Mouse (Mus musculus) heart, embryonic 10.5 days (tissue): Measurements from ENCODE around the gene Atp1a1. TPM values are rescaled to one million over a fixed set of nuclear protein-coding genes. Genes with fewer than 3 reads are reported as not detected.

Experiments
- DNase-seq: peaks from one replicate; pipeline ENCODE4 v3.0.0-alpha.2; 2017; ENCODE audit warnings: low spot score
- H3K27ac ChIP-seq: fragments of 300-500 bp; sonication (generic); 2 replicates; pipeline ENCODE4 v1.5.1; 2016; ENCODE audit warnings: mild to moderate bottlenecking
- H3K27me3 ChIP-seq: fragments of 300-500 bp; sonication (generic); 2 replicates; pipeline ENCODE4 v1.6.1; 2016; ENCODE audit warnings: mild to moderate bottlenecking; ENCODE audit not compliant: poor library complexity, insufficient read depth, severe bottlenecking
- H3K36me3 ChIP-seq: fragments of 300-500 bp; sonication (generic); 2 replicates; pipeline ENCODE4 v1.6.1; 2016; ENCODE audit warnings: mild to moderate bottlenecking, moderate library complexity
- H3K4me1 ChIP-seq: fragments of 300-500 bp; sonication (generic); 2 replicates; pipeline ENCODE4 v1.6.1; 2016; ENCODE audit warnings: mild to moderate bottlenecking
- H3K4me3 ChIP-seq: fragments of 300-500 bp; sonication (generic); 2 replicates; pipeline ENCODE4 v1.5.1; 2016; ENCODE audit warnings: mild to moderate bottlenecking, moderate library complexity
- H3K9me3 ChIP-seq: fragments of 300-500 bp; sonication (generic); 2 replicates; pipeline ENCODE4 v1.6.1; 2016; ENCODE audit warnings: mild to moderate bottlenecking, moderate library complexity
- WGBS: fragments of 180-500 bp; shearing (Covaris S2); methylation state at CpG from one replicate; pipeline ENCODE4 v1.1.7; 2016; 5-methylcytosine and 5-hydroxymethylcytosine counted together
- polyA plus RNA-seq: library from polyadenylated mRNA; unstranded; fragments of >200 nt; fragmentation: Nextera tagmentation; extraction: Ambion mirVana; gene quantifications from 2 replicates; pipeline ENCODE4 v1.2.1, GENCODE M21; 2016

Gene Atp1a1
- polyA plus RNA-seq, 1 experiment from 2014 or later, result 164 TPM

DNA sequence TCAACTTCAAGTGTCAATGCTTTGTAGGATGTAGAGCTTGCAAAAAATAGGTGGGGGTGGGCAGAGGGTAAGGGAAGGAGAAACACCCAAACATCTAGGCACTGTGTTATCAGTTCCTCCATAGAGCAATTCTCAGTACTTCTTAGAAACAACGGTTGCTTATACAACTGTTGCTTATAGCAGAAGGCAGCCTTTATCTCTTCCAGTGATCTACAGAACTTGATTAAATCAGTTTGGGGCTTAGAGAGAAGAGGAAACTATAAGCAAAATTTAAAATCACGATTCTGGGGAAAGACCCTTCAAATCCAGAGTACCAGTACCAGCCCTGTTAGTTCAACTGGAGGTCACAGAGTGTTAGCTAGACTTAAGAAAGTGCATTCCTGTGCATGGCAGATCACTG, 1.2 kb upstream of the Atp1a1 start:
- no peak for DNase-seq
- H3K9me3 ChIP-seq, result no peaks in the 10 kb centered on the region
- no peak overlapping the region for H3K27ac ChIP-seq
- no peaks in the 10 kb centered on the region for H3K36me3 ChIP-seq
- WGBS, result 31% methylated on average over 2 of the region's 2 CpGs
- no peak overlapping the region; the same call in 1 of the 2 replicates for H3K4me3 ChIP-seq
- no peaks in the 10 kb centered on the region for H3K27me3 ChIP-seq
- peaks cover 37% of the 10 kb centered on the region for H3K4me1 ChIP-seq

DNA sequence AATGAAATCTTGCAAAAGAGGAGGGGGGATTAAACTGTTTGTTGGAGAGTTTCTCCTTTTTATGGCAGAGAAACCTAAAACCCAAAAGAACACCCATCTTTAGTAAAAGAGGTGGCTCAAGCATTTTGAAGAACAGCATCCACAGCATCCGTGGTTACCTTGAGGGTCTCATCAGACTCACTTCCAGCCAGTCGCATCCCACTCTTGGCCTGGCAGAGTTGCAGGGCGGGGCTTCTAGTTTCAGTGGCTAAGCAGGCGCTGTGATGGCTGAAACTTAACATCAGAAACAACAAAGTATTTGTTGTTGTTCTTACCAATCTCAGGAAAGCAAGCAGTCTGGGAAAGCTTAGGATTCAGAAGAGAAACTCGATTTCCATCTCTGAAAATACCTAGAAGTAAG, 807 bp upstream of the Atp1a1 start:
- DNase-seq, result no peak
- no peaks in the 10 kb centered on the region for H3K27me3 ChIP-seq
- no peaks in the 10 kb centered on the region for H3K36me3 ChIP-seq
- H3K4me1 ChIP-seq, result peaks cover 41% of the 10 kb centered on the region
- peak overlapping the region; percentile 100 for H3K27ac ChIP-seq
- WGBS, result 10% methylated on average over 5 of the region's 5 CpGs
- peak overlapping the region; percentile 97 for H3K4me3 ChIP-seq
- no peaks in the 10 kb centered on the region for H3K9me3 ChIP-seq

- Histone ChIP-seq H3K27ac (peak overlapping the region; percentile 100), H3K9me3 (no peaks in the 10 kb centered on the region), H3K4me3 (peak overlapping the region; percentile 97), H3K4me1 (peaks cover 54% of the 10 kb centered on the region), H3K36me3 (no peaks in the 10 kb centered on the region), H3K27me3 (no peaks in the 10 kb centered on the region)
- DNase-seq, result peak; percentile 90
- WGBS, result under 1% methylated on average over 54 of the region's 68 CpGs
These were observed 579 bp downstream of the Atp1a1 start for GRCm38 (mm10) chr3:101603661-101604549.

DNA sequence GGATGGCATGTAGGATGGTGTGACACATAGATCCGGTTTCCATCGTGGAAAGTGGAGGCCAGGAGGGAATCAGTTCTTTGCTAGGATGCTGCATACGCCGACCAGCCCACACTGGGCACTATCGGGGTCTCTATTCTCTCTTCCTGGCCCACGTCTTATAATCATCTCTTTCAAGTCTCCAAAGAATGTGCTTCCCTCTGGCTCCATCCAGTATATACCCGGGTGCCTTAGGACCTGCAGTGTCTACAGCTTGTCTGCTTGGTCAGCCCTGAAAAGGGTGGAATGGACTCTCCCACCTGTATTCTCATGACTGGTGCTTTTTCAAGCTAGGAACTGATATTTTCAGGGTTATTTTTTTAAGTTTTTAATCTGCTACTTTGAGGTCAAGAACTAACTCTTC, 1.3 kb downstream of the Atp1a1 start:
- Histone ChIP-seq H3K9me3 (no peaks in the 10 kb centered on the region), H3K36me3 (no peaks in the 10 kb centered on the region), H3K4me1 (peaks cover 61% of the 10 kb centered on the region), H3K4me3 (peak overlapping the region; percentile 97), H3K27me3 (no peaks in the 10 kb centered on the region), H3K27ac (peak overlapping the region; percentile 100)
- DNase-seq, result no peak
- 21% methylated on average over 7 of the region's 7 CpGs for WGBS

- DNase-seq, result no peak
- Histone ChIP-seq H3K4me1 (peaks cover 67% of the 10 kb centered on the region), H3K9me3 (no peaks in the 10 kb centered on the region), H3K27ac (peak overlapping the region; percentile 100), H3K27me3 (no peaks in the 10 kb centered on the region), H3K4me3 (peak overlapping the region; percentile 97), H3K36me3 (no peaks in the 10 kb centered on the region)
- WGBS, result 61% methylated on average over 4 of the region's 4 CpGs
These were observed 1.9 kb downstream of the Atp1a1 start for GRCm38 (mm10) chr3:101602511-101603055.

GRCm38 (mm10) chr3:101601687-101602086, 2.8 kb downstream of the Atp1a1 start:
- H3K4me3 ChIP-seq, result peak overlapping the region; percentile 97
- peak overlapping the region; percentile 100 for H3K27ac ChIP-seq
- no peaks in the 10 kb centered on the region for H3K36me3 ChIP-seq
- H3K9me3 ChIP-seq, result no peaks in the 10 kb centered on the region
- peaks cover 76% of the 10 kb centered on the region for H3K4me1 ChIP-seq
- WGBS, result 16% methylated on average over 4 of the region's 4 CpGs
- no peak for DNase-seq
- H3K27me3 ChIP-seq, result no peaks in the 10 kb centered on the region

DNA sequence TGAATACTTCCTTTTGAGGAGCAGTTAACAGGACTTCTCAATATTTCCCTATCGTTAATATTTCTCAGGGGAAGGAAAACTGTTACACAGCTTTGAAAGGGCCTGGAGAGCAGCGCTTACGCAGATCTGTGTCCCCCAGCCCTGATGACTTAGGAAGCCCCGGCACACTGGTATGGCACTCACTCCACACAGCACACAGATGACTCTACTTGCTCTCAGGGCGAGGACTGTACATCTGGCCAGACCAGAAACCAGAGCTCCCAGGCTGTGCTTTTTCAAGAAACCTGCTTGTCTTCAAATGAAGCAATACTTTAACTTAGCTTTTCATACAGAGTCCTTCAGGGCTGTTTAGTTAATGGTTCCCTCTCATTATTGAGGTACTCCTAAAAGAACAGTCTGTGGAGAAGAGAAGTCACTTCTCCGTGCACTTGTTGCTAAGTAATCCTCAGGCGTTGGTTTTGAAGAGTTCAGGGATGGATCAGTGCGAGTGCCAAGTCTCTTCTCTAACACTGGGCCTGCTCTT, 3.4 kb downstream of the Atp1a1 start:
- H3K36me3 ChIP-seq, result no peaks in the 10 kb centered on the region
- peak; percentile 72 for DNase-seq
- H3K9me3 ChIP-seq, result no peaks in the 10 kb centered on the region
- peak overlapping the region; percentile 100 for H3K27ac ChIP-seq
- peaks cover 80% of the 10 kb centered on the region for H3K4me1 ChIP-seq
- peak overlapping the region; percentile 97 for H3K4me3 ChIP-seq
- H3K27me3 ChIP-seq, result no peaks in the 10 kb centered on the region
- WGBS, result 35% methylated on average over 8 of the region's 8 CpGs

GRCm38 (mm10) chr3:101599920-101600741, 4.4 kb downstream of the Atp1a1 start:
- Histone ChIP-seq H3K27me3 (no peaks in the 10 kb centered on the region), H3K4me3 (peak overlapping the region; percentile 97), H3K36me3 (peaks cover 2% of the 10 kb centered on the region; the same call in 1 of the 2 replicates), H3K9me3 (no peaks in the 10 kb centered on the region), H3K4me1 (peaks cover 78% of the 10 kb centered on the region), H3K27ac (peak overlapping the region; percentile 100)
- DNase-seq, result peak; percentile 73
- WGBS, result 12% methylated on average over 4 of the region's 4 CpGs

DNA sequence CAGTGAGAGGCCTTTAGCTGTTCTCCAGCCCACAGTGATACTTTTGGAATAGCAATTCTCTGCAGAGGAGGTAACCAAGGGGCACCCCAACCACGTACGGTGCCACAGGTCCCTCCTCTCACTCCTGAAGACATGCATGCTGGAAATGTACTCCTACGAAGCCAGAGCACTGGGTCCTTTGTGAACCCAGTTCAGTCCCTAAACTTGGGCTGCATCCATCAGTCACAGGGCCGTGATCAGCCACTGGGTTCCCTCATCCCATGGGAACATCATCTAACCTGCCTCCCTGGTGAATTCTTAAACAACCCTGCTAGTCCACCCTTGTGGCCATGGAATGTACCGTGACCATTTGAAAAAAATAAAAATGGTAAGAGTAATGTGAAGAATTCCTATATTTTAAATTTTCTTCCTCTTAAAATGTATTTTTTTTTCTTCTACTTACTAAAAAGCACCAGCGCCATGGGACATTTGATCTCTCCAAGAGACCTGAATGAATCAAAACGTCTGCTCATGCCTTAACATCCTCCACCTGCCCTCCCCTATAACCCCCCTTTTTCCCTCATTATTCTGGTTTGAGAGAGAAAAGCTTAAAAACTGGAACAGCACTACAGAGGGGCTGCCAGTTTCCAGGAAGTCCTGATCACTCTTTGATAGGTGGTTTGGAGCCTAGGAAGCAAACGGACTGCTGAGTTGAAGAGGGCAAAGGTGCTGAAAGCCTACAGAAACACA, 5.1 kb downstream of the Atp1a1 start:
- Histone ChIP-seq H3K27ac (peak overlapping the region; percentile 86), H3K27me3 (no peaks in the 10 kb centered on the region), H3K4me3 (peak overlapping the region; percentile 97), H3K36me3 (peaks cover 10% of the 10 kb centered on the region), H3K4me1 (peaks cover 84% of the 10 kb centered on the region), H3K9me3 (no peaks in the 10 kb centered on the region)
- 52% methylated on average over 8 of the region's 8 CpGs for WGBS
- no peak for DNase-seq

GRCm38 (mm10) chr3:101598231-101598905, 6.1 kb downstream of the Atp1a1 start:
- H3K4me3 ChIP-seq, result peak overlapping the region; percentile 97; the same call in 1 of the 2 replicates
- peaks cover 89% of the 10 kb centered on the region for H3K4me1 ChIP-seq
- H3K9me3 ChIP-seq, result no peaks in the 10 kb centered on the region
- H3K27ac ChIP-seq, result peak overlapping the region; percentile 86
- peak; percentile 68 for DNase-seq
- H3K36me3 ChIP-seq, result peaks cover 20% of the 10 kb centered on the region
- WGBS, result 54% methylated on average over 4 of the region's 4 CpGs
- H3K27me3 ChIP-seq, result no peaks in the 10 kb centered on the region

DNA sequence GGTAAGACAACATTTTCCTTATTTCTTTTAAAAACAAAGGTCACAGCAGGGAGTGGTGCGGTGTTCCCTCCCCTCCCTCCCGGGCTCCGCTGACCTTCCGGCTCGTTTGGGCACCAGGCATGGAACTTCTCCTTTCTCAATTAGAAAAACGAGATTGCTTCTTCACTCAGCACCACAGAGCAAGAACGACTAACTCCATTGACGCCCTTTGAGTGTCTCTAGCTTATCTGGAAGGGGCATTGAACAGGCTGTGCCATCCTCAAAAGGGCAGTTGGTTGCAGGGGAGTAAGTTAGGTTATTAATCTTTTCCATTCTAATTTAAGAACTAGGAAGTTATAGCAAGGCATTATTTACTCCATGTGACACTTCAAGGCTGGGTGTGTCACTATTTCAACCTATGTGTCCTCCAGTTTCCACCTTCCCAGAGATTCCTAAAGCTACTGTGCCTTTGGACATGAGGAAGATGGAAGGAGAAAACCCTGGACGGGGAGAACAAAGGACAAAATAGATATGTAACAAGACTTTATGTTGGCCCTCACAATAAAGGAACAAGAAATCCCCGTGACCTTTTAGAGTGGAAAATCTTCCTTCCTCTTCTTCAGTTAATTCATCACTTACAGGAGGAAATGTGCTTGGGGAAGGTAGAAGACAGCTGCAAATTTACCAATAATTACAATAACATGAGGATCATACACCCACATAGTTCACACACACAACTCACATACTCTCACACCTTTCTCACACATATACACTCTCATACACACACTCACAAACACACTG, 7.0 kb downstream of the Atp1a1 start:
- H3K4me3 ChIP-seq, result peak overlapping the region; percentile 97
- DNase-seq, result peak; percentile 70
- H3K4me1 ChIP-seq, result peaks cover 88% of the 10 kb centered on the region
- no peaks in the 10 kb centered on the region for H3K27me3 ChIP-seq
- whole genome bisulfite sequencing, result 15% methylated on average over 10 of the region's 10 CpGs
- peak overlapping the region; percentile 86 for H3K27ac ChIP-seq
- peaks cover 28% of the 10 kb centered on the region for H3K36me3 ChIP-seq
- no peaks in the 10 kb centered on the region for H3K9me3 ChIP-seq
